Comparison of ENCODE assay signal across 8 mouse cellular contexts in genomic region chr8:107587995-107588780, GRCm38 (mm10). TPM values are rescaled to one million over a fixed set of nuclear protein-coding genes. Genes with fewer than 3 reads are reported as not detected.
A peak's percentile ranks its signal among the peaks of the same experiment; 100 is the strongest.
DNase-seq lines count a peak whose midpoint lies in the region; ATAC-seq and TF ChIP-seq lines count a peak whose summit lies in the region.

Gene Psmd7 (minus strand): TSS chr8:107588464.

- peak within 1 kb of the TSS; percentile 73 to 87 for H3K4me3 ChIP-seq in MEL (ENCODE audit: control insufficient read depth in 1 of 2, insufficient read depth in 1 of 2, low read depth in 2 of 2, low read length in 2 of 2)
- H3K4me3 ChIP-seq in cerebellum, adult 2 months (replicated peaks; ENCODE audit: insufficient read depth, low read depth, low read length), result peak within 1 kb of the TSS; percentile 91
- peak within 1 kb of the TSS; percentile 94 for H3K4me3 ChIP-seq in lung, embryonic 16.5 days (ENCODE audit: low read length)

- ATAC-seq in hematopoietic stem cell, adult 5-6 weeks (replicated peaks in 1 of 2; ENCODE audit: insufficient read depth in 1 of 2, low FRiP score in 2 of 2, low TSS enrichment in 1 of 2, low read depth in 1 of 2, poor library complexity in 2 of 2, severe bottlenecking in 2 of 2), result peak; percentile 98 to 99
- peak; percentile 98 for ATAC-seq in lung, embryonic 16.5 days (ENCODE audit: low read depth)

- TF ChIP-seq RAD21 in MEL (IDR thresholded peaks at IDR 0.05; ENCODE audit: low read depth, low read length), result no peak

- H3K9me3 ChIP-seq in MEL (replicated peaks; ENCODE audit: insufficient read depth, low read length), result no peaks in the 10 kb centered on the region
- H3K9me3 ChIP-seq in lung, embryonic 16.5 days (ENCODE audit: control insufficient read depth, low read length), result no peaks in the 10 kb centered on the region

- peaks cover 16 to 21% of the 10 kb centered on the region in 2 experiments for H3K36me3 ChIP-seq in MEL (ENCODE audit: control insufficient read depth in 1 of 2, insufficient read depth in 2 of 2, low read length in 2 of 2)
- peaks cover 15% of the 10 kb centered on the region for H3K36me3 ChIP-seq in lung, embryonic 16.5 days (ENCODE audit: control insufficient read depth, insufficient read depth, low read length)

- no peak for TF ChIP-seq CTCF in MEL (IDR thresholded peaks at IDR 0.05 in 2 of 3, conservative IDR thresholded peaks at IDR 0.05 in 1 of 3; ENCODE audit: control insufficient read depth in 1 of 3, insufficient read depth in 1 of 3, low read depth in 2 of 3, low read length in 3 of 3, poor library complexity in 1 of 3, severe bottlenecking in 1 of 3)
- TF ChIP-seq CTCF in cerebellum, adult 2 months (IDR thresholded peaks at IDR 0.05; ENCODE audit: borderline replicate concordance, insufficient read depth, low read depth, low read length), result no peak

- peak within 1 kb of the TSS; percentile 82 for H3K27ac ChIP-seq in MEL (ENCODE audit: control insufficient read depth, low read depth, low read length)
- H3K27ac ChIP-seq in cerebellum, adult 2 months (ENCODE audit: insufficient read depth, low read length), result peak within 1 kb of the TSS; percentile 88
- peak within 1 kb of the TSS; percentile 30 for H3K27ac ChIP-seq in lung, embryonic 16.5 days (ENCODE audit: low read length)

- peak; percentile 87 to 90 for TF ChIP-seq POLR2A in MEL (IDR thresholded peaks at IDR 0.05; ENCODE audit: control insufficient read depth in 1 of 2, insufficient read depth in 1 of 2, low read depth in 1 of 2, low read length in 2 of 2, poor library complexity in 1 of 2)
- peak; percentile 91 for TF ChIP-seq POLR2A in cerebellum, adult 2 months (IDR thresholded peaks at IDR 0.05; ENCODE audit: borderline replicate concordance, insufficient read depth, low read length)

- H3K4me1 ChIP-seq in MEL (ENCODE audit: control insufficient read depth in 1 of 2, insufficient read depth in 2 of 2, low read length in 2 of 2), result peaks cover 3 to 15% of the 10 kb centered on the region in 2 experiments
- H3K4me1 ChIP-seq in cerebellum, adult 2 months (ENCODE audit: control insufficient read depth, insufficient read depth, low read length), result peaks cover 3% of the 10 kb centered on the region; the same call in 1 of the 2 replicates
- peaks cover 9% of the 10 kb centered on the region for H3K4me1 ChIP-seq in lung, embryonic 16.5 days (replicated peaks; ENCODE audit: control insufficient read depth, insufficient read depth, low read length)

- no peaks in the 10 kb centered on the region; a peak in 1 of 4 replicates for H3K27me3 ChIP-seq in MEL (ENCODE audit: control insufficient read depth in 1 of 2, insufficient read depth in 2 of 2, low read length in 2 of 2)
- H3K27me3 ChIP-seq in cerebellum, adult 2 months (ENCODE audit: control insufficient read depth, insufficient read depth, low read length), result no peaks in the 10 kb centered on the region
- no peaks in the 10 kb centered on the region for H3K27me3 ChIP-seq in lung, embryonic 16.5 days (ENCODE audit: control insufficient read depth, insufficient read depth, low read depth, low read length)

- peak within 1 kb of the TSS; percentile 88 for H3K9ac ChIP-seq in MEL (ENCODE audit: control insufficient read depth, low read depth, low read length, poor library complexity, severe bottlenecking)
- peak within 1 kb of the TSS; percentile 91 for H3K9ac ChIP-seq in lung, embryonic 16.5 days (ENCODE audit: low read length)

- WGBS in cerebellum, adult 2 months, result 3% methylated on average over 61 of the region's 65 CpGs
- 2% methylated on average over 64 of the region's 65 CpGs for WGBS in lung, embryonic 16.5 days

- peaks cover 35% of the 10 kb centered on the region for H3K79me2 ChIP-seq in MEL (ENCODE audit: control insufficient read depth, insufficient read depth, low read length, poor library complexity)

- peak in 1 of 2 experiments; percentile 39; a peak in 1 of 4 replicates for TF ChIP-seq EP300 in MEL (IDR thresholded peaks at IDR 0.05; ENCODE audit: low read depth in 1 of 2, low read length in 2 of 2)

- peak; percentile 97 for DNase-seq in MEL (ENCODE audit: low read depth, low spot score)
- peak; percentile 94 to 96 for DNase-seq in cerebellum, adult 2 months
- DNase-seq in forelimb bud, embryonic 11.5 days (ENCODE audit: low read depth, low spot score), result peak; percentile 96
- DNase-seq in layer of hippocampus, adult 9-10 months (ENCODE audit: low spot score), result peak; percentile 76
- peak; percentile 85 for DNase-seq in ovary, postnatal 10 days (ENCODE audit: low spot score)
- DNase-seq in thymus, postnatal 10 days (ENCODE audit: low spot score in 2 of 2), result peak; percentile 86 to 91

- peak within 1 kb of the TSS; percentile 88 for H3K4me2 ChIP-seq in lung, embryonic 16.5 days (ENCODE audit: low read depth, low read length)

TF ChIP-seq in MEL, 35 proteins besides CTCF, POLR2A, EP300 and RAD21:
- peak; percentile 94 for TF ChIP-seq POLR2AphosphoS2 (IDR thresholded peaks at IDR 0.05; ENCODE audit: low read length)
- TF ChIP-seq ZKSCAN1 (IDR thresholded peaks at IDR 0.05; ENCODE audit: low read depth, low read length), result no peak
- no peak for TF ChIP-seq JUND (IDR thresholded peaks at IDR 0.05; ENCODE audit: low read depth, low read length)
- TF ChIP-seq NRF1 (IDR thresholded peaks at IDR 0.05; ENCODE audit: insufficient read depth, low read depth, low read length, poor library complexity, severe bottlenecking), result peak; percentile 41; the same call in 1 of the 2 replicates
- no peak for TF ChIP-seq TAL1 (IDR thresholded peaks at IDR 0.05; ENCODE audit: low read length)
- no peak for TF ChIP-seq ZC3H11A (IDR thresholded peaks at IDR 0.05; ENCODE audit: low read depth, low read length)
- TF ChIP-seq USF1 (IDR thresholded peaks at IDR 0.05; ENCODE audit: low read depth, low read length), result peak; percentile 50
- peak; percentile 47 for TF ChIP-seq MAX (IDR thresholded peaks at IDR 0.05; ENCODE audit: low read length)
- no peak for TF ChIP-seq SMC3 (IDR thresholded peaks at IDR 0.05; ENCODE audit: low read depth, low read length)
- peak; percentile 97 for TF ChIP-seq NELFE (IDR thresholded peaks at IDR 0.05; ENCODE audit: low read depth, low read length)
- peak; percentile 94 for TF ChIP-seq ZMIZ1 (IDR thresholded peaks at IDR 0.05; ENCODE audit: low read depth, low read length)
- peak; percentile 51; the same call in 1 of the 2 replicates for TF ChIP-seq MAZ (IDR thresholded peaks at IDR 0.05; ENCODE audit: low read depth, low read length)
- peak; percentile 90 for TF ChIP-seq TBP (IDR thresholded peaks at IDR 0.05; ENCODE audit: low read depth, low read length)
- TF ChIP-seq E2F4 (IDR thresholded peaks at IDR 0.05; ENCODE audit: borderline replicate concordance, low read depth, low read length), result no peak
- TF ChIP-seq HCFC1 (IDR thresholded peaks at IDR 0.05; ENCODE audit: low read depth, low read length), result peak; percentile 100
- TF ChIP-seq POLR2AphosphoS5 (IDR thresholded peaks at IDR 0.05; ENCODE audit: borderline replicate concordance, low read depth, low read length), result no peak
- TF ChIP-seq GATA1 (IDR thresholded peaks at IDR 0.05; ENCODE audit: low read depth, low read length), result no peak
- TF ChIP-seq MAFK (IDR thresholded peaks at IDR 0.05; ENCODE audit: borderline replicate concordance, low read depth, low read length), result no peak
- peak; percentile 57; the same call in 1 of the 2 replicates for TF ChIP-seq RCOR1 (IDR thresholded peaks at IDR 0.05; ENCODE audit: low read depth, low read length)
- TF ChIP-seq KAT2A (conservative IDR thresholded peaks at IDR 0.05; ENCODE audit: low read depth, low read length), result peak; percentile 98
- TF ChIP-seq GABPA (IDR thresholded peaks at IDR 0.05; ENCODE audit: low read depth, low read length), result no peak
- peak; percentile 90 for TF ChIP-seq ZNF384 (IDR thresholded peaks at IDR 0.05; ENCODE audit: low read depth, low read length)
- peak; percentile 92; the same call in 1 of the 2 replicates for TF ChIP-seq SIN3A (IDR thresholded peaks at IDR 0.05; ENCODE audit: low read length)
- TF ChIP-seq BHLHE40 (IDR thresholded peaks at IDR 0.05; ENCODE audit: borderline replicate concordance, low read depth, low read length), result no peak
- TF ChIP-seq TCF12 (IDR thresholded peaks at IDR 0.05; ENCODE audit: low read depth, low read length), result peak; percentile 81
- no peak for TF ChIP-seq USF2 (IDR thresholded peaks at IDR 0.05; ENCODE audit: borderline replicate concordance in 1 of 2, insufficient read depth in 1 of 2, low read depth in 1 of 2, low read length in 2 of 2)
- TF ChIP-seq ELF1 (IDR thresholded peaks at IDR 0.05; ENCODE audit: low read depth, low read length), result peak; percentile 91
- peak; percentile 87 for TF ChIP-seq MYC (IDR thresholded peaks at IDR 0.05; ENCODE audit: low read depth, low read length)
- peak; percentile 57; the same call in 1 of the 2 replicates for TF ChIP-seq ETS1 (IDR thresholded peaks at IDR 0.05; ENCODE audit: low read depth, low read length)
- no peak for TF ChIP-seq MYB (IDR thresholded peaks at IDR 0.05; ENCODE audit: low read depth, low read length)
- 0 out of 2 replicates have a peak, but pooled peaks have one; percentile 64 for TF ChIP-seq CHD1 (IDR thresholded peaks at IDR 0.05; ENCODE audit: low read depth, low read length)
- TF ChIP-seq MXI1 (IDR thresholded peaks at IDR 0.05; ENCODE audit: low read depth, low read length), result no peak; the same call in none of the 2 replicates
- no peak for TF ChIP-seq UBTF (IDR thresholded peaks at IDR 0.05; ENCODE audit: borderline replicate concordance, insufficient read depth, low read depth, low read length)
- no peak for TF ChIP-seq MEF2A (IDR thresholded peaks at IDR 0.05; ENCODE audit: extremely low read depth, insufficient replicate concordance, low read depth, low read length, poor library complexity, severe bottlenecking)
- TF ChIP-seq CHD2 (IDR thresholded peaks at IDR 0.05; ENCODE audit: low read length), result no peak
TF ChIP-seq in MEL: peak in this region for 18.

RNA-seq across cellular contexts. Expression of gene Psmd7, which starts in this region (rescaled TPM):
- 200 and 205 TPM in 2 replicates for total RNA-seq in MEL (2012; rRNA removed)
- 100 to 1,000 TPM; 186 to 403 TPM for polyA plus RNA-seq in MEL (2012; ENCODE audit: insufficient read depth in 1 of 2, insufficient read length in 2 of 2, low read depth in 1 of 2, low replicate concordance in 2 of 2, missing spikeins in 1 of 2)
- polyA plus RNA-seq in cerebellum, adult 2 months (2012; rRNA removed), result 108 and 116 TPM in 2 replicates
- total RNA-seq in hematopoietic stem cell, adult 5-6 weeks (2017), result 86.9 and 130 TPM in 2 replicates
- polyA plus RNA-seq in lung, embryonic 16.5 days (2015; fragmentation: Nextera tagmentation; extraction: Ambion mirVana), result 232 TPM in 2 replicates

Comparison
In these comparisons a context has a peak if more than half of its experiments do, and no peak if none do; other contexts are left out.
1. Peak in every context shown above with its lines: DNase-seq, ATAC-seq, H3K4me3 ChIP-seq and H3K27ac ChIP-seq.
2. H3K27ac ChIP-seq: peak in every context shown above with its lines; median percentile 88 in cerebellum, adult 2 months; 82 in MEL; 30 in lung, embryonic 16.5 days.